Mouse (Mus musculus) heart, embryonic 11.5 days (tissue): ENCODE data around the gene Cela1. TPM values are rescaled to one million over a fixed set of nuclear protein-coding genes. Genes with fewer than 3 reads are reported as not detected.

Experiments used
- ATAC-seq: fragments of 200-750 bp; cut with Nextera tagmentation; replicated peaks from 2 replicates; pipeline ENCODE4 v1.8.0; 2017; ENCODE audit warnings: moderate library complexity; ENCODE audit not compliant: insufficient number of reproducible peaks, low FRiP score, low TSS enrichment
- H3K27ac ChIP-seq: fragments of 300-500 bp; sonication (generic); 2 replicates; pipeline ENCODE4 v1.5.1; 2014; ENCODE audit warnings: mild to moderate bottlenecking, low read depth, low read length
- H3K27me3 ChIP-seq: fragments of 300-500 bp; sonication (generic); 2 replicates; pipeline ENCODE4 v1.6.1; 2014; ENCODE audit warnings: mild to moderate bottlenecking, low read length, mixed read lengths; ENCODE audit not compliant: control insufficient read depth, insufficient read depth
- H3K36me3 ChIP-seq: fragments of 300-500 bp; sonication (generic); 2 replicates; pipeline ENCODE4 v1.6.1; 2014; ENCODE audit warnings: mild to moderate bottlenecking, low read length, moderate library complexity, mixed read lengths; ENCODE audit not compliant: control insufficient read depth, insufficient read depth
- H3K4me1 ChIP-seq: fragments of 300-500 bp; sonication (generic); 2 replicates; pipeline ENCODE4 v1.6.1; 2014; ENCODE audit warnings: low read length; ENCODE audit not compliant: control insufficient read depth, insufficient read depth
- H3K4me2 ChIP-seq: fragments of 300-500 bp; sonication (generic); 2 replicates; pipeline ENCODE4 v1.6.1; 2014; ENCODE audit warnings: mild to moderate bottlenecking, moderate library complexity
- H3K4me3 ChIP-seq: fragments of 300-500 bp; sonication (generic); 2 replicates; pipeline ENCODE4 v1.5.1; 2014; ENCODE audit warnings: low read depth, low read length
- H3K9ac ChIP-seq: fragments of 300-500 bp; sonication (generic); 2 replicates; pipeline ENCODE4 v1.6.1; 2014; ENCODE audit warnings: mild to moderate bottlenecking, low read depth, low read length, moderate library complexity
- H3K9me3 ChIP-seq: fragments of 300-500 bp; sonication (generic); replicated peaks from 2 replicates; pipeline ENCODE4 v1.6.1; 2016; ENCODE audit warnings: low read length; ENCODE audit not compliant: control insufficient read depth
- WGBS: fragments of 180-500 bp; shearing (Covaris S2); extraction: QIAGEN DNeasy Blood & Tissue Kit; methylation state at CpG from one replicate; pipeline ENCODE4 v1.1.7; 2014; ENCODE audit not compliant: insufficient replicate concordance; 5-methylcytosine and 5-hydroxymethylcytosine counted together
- polyA plus RNA-seq: library from polyadenylated mRNA; unstranded; fragments of >200 nt; fragmentation: Nextera tagmentation; extraction: Ambion mirVana; gene quantifications from 2 replicates; pipeline ENCODE4 v1.2.1, GENCODE M21; 2014

Cela1 gene
- polyA plus RNA-seq, 1 experiment from 2014 or later, result 1.6 TPM

- Histone ChIP-seq H3K4me3 (no peak overlapping the region), H3K27ac (peak overlapping the region; percentile 32; the same call in 1 of the 2 replicates), H3K36me3 (no peaks in the 10 kb centered on the region), H3K9me3 (no peaks in the 10 kb centered on the region), H3K4me1 (peaks cover 11% of the 10 kb centered on the region; the same call in 1 of the 2 replicates), H3K9ac (no peak overlapping the region), H3K27me3 (no peaks in the 10 kb centered on the region; the same call in 1 of the 2 replicates), H3K4me2 (peak overlapping the region; percentile 34)
- ATAC-seq, result no peak
- WGBS, result 2% methylated on average over 7 of the region's 7 CpGs
Measured at GRCm38 (mm10) chr15:100666219-100666696, 21.5 kb downstream of the Cela1 start.

- Histone ChIP-seq H3K27me3 (no peaks in the 10 kb centered on the region; the same call in 1 of the 2 replicates), H3K9ac (no peak overlapping the region), H3K4me3 (no peak overlapping the region), H3K27ac (peak overlapping the region; percentile 32; the same call in 1 of the 2 replicates), H3K9me3 (no peaks in the 10 kb centered on the region), H3K4me1 (peaks cover 11% of the 10 kb centered on the region; the same call in 1 of the 2 replicates), H3K36me3 (no peaks in the 10 kb centered on the region), H3K4me2 (peak overlapping the region; percentile 34; the same call in 1 of the 2 replicates)
- no peak for ATAC-seq
- 29% methylated on average over 9 of the region's 9 CpGs for WGBS
Measured at GRCm38 (mm10) chr15:100665411-100666218, 22.1 kb downstream of the Cela1 start.

- Histone ChIP-seq H3K9me3 (no peaks in the 10 kb centered on the region), H3K4me1 (peaks cover 11% of the 10 kb centered on the region; the same call in 1 of the 2 replicates), H3K4me3 (no peak overlapping the region), H3K27ac (no peak overlapping the region), H3K36me3 (no peaks in the 10 kb centered on the region), H3K9ac (no peak overlapping the region), H3K27me3 (no peaks in the 10 kb centered on the region; the same call in 1 of the 2 replicates), H3K4me2 (no peak overlapping the region)
- 76% methylated on average over 9 of the region's 9 CpGs for WGBS
- ATAC-seq, result no peak
Measured at GRCm38 (mm10) chr15:100664813-100665274, 22.9 kb downstream of the Cela1 start.

GRCm38 (mm10) chr15:100660805-100661204, 26.9 kb downstream of the Cela1 start:
- no peak overlapping the region for H3K27ac ChIP-seq
- WGBS, result 82% methylated on average over 5 of the region's 5 CpGs
- no peaks in the 10 kb centered on the region for H3K36me3 ChIP-seq
- 0 out of 2 replicates have a peak, but pooled peaks cover 4% of the 10 kb centered on the region for H3K4me1 ChIP-seq
- H3K9me3 ChIP-seq, result no peaks in the 10 kb centered on the region
- H3K4me3 ChIP-seq, result no peak overlapping the region
- no peaks in the 10 kb centered on the region; the same call in 1 of the 2 replicates for H3K27me3 ChIP-seq
- no peak overlapping the region for H3K4me2 ChIP-seq
- H3K9ac ChIP-seq, result no peak overlapping the region
- ATAC-seq, result no peak

- Histone ChIP-seq H3K36me3 (no peaks in the 10 kb centered on the region), H3K9me3 (no peaks in the 10 kb centered on the region), H3K4me1 (0 out of 2 replicates have a peak, but pooled peaks cover 3% of the 10 kb centered on the region), H3K4me2 (no peak overlapping the region), H3K27me3 (no peaks in the 10 kb centered on the region; the same call in 1 of the 2 replicates), H3K9ac (no peak overlapping the region), H3K4me3 (no peak overlapping the region), H3K27ac (no peak overlapping the region)
- no peak for ATAC-seq
- 74% methylated on average over 9 of the region's 9 CpGs for WGBS
Measured at GRCm38 (mm10) chr15:100660306-100660705, 27.4 kb downstream of the Cela1 start.

GRCm38 (mm10) chr15:100655201-100655600, 32.5 kb downstream of the Cela1 start:
- Histone ChIP-seq H3K4me2 (no peak overlapping the region), H3K9me3 (no peaks in the 10 kb centered on the region), H3K36me3 (no peaks in the 10 kb centered on the region), H3K27ac (no peak overlapping the region), H3K27me3 (no peaks in the 10 kb centered on the region), H3K4me3 (no peak overlapping the region), H3K4me1 (0 out of 2 replicates have a peak, but pooled peaks cover 3% of the 10 kb centered on the region), H3K9ac (no peak overlapping the region)
- 82% methylated on average over 5 of the region's 5 CpGs for WGBS
- ATAC-seq, result no peak

- Histone ChIP-seq H3K9me3 (no peaks in the 10 kb centered on the region), H3K4me1 (0 out of 2 replicates have a peak, but pooled peaks cover 3% of the 10 kb centered on the region), H3K4me3 (no peak overlapping the region), H3K27me3 (no peaks in the 10 kb centered on the region), H3K36me3 (no peaks in the 10 kb centered on the region), H3K9ac (no peak overlapping the region), H3K4me2 (no peak overlapping the region), H3K27ac (no peak overlapping the region)
- ATAC-seq, result no peak
- WGBS, result 95% methylated on average over 1 of the region's 1 CpGs
Measured at GRCm38 (mm10) chr15:100654271-100654670, 33.5 kb downstream of the Cela1 start.

- no peak for ATAC-seq
- Histone ChIP-seq H3K4me3 (no peak overlapping the region), H3K9me3 (no peaks in the 10 kb centered on the region), H3K4me2 (no peak overlapping the region), H3K27ac (no peak overlapping the region), H3K36me3 (no peaks in the 10 kb centered on the region), H3K9ac (no peak overlapping the region), H3K4me1 (no peaks in the 10 kb centered on the region), H3K27me3 (no peaks in the 10 kb centered on the region)
- 55% methylated on average over 9 of the region's 9 CpGs for WGBS
Measured at GRCm38 (mm10) chr15:100651610-100652009, 36.1 kb downstream of the Cela1 start.
